Mouse (Mus musculus) megakaryocyte progenitor cell, adult 5-6 weeks (primary cell): ENCODE results near the gene Hspb1. TPM values are rescaled to one million over a fixed set of nuclear protein-coding genes. Genes with fewer than 3 reads are reported as not detected.

Experiments used
- ATAC-seq: replicated peaks from 2 replicates; pipeline ENCODE4 v1.8.0; 2016; ENCODE audit warnings: mild to moderate bottlenecking, moderate TSS enrichment, inconsistent platforms; ENCODE audit not compliant: poor library complexity
- total RNA-seq, 2 experiments: library from RNA; stranded (forward) in 1 of 2; stranded (reverse) in 1 of 2; fragments of 157-497, 149-512 nt in 1 of 2; fragments of 200-1000 nt in 1 of 2; gene quantifications; 2 replicates each; pipeline versions ENCODE4 v1.2.3 to v1.2.4; 2015 to 2017

Hspb1 gene
- total RNA-seq, 2 experiments from 2014 or later, result not detected

DNA sequence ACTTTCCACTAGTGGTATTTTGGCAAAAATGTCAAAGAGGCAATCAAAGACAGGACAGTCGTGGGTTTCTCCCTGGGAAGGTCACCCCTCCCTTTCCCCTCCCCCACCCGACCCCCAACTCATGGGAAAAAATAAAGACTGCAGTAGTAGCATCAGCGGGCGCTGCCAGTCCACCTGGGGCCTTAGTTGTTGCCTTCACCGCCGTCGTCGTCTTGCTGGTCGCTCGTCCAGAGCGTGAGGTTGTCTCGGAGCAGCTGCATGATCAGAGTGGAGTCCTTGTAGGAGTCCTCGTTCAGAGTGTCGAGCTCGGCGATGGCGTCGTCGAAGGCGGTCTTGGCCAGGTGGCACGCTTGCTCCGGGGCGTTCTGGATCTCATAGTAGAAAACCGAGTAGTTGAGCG lies 23.1 kb downstream of the Hspb1 start:
- no peak for ATAC-seq

DNA sequence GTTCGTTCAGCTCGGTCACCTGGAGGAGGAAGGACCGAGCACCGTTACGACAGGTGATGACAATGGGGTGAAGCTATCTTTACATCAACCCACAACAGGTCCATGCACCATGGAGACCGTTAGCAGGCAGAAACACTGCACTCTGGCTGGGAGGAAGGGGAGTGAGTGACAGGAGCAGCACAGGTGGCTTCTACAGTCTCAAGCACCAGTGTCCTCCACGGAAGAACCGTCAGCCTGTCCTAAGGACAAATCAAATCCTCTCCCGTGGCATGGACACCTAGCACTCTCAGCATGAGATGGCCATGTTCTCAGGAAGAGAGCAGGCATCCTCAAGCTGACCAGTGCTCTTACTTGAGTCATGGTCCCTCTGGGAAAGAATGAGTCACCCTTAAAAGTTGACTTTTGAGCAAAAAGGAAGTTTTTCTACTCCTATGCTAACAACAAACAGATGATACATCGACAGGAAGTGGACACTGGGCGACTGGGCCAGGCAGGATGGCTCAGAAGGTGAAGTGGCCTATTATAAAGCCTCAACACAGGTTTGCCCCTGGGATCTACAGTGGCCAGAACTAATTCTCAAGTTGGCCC lies 24.0 kb downstream of the Hspb1 start:
- ATAC-seq, result no peak

DNA sequence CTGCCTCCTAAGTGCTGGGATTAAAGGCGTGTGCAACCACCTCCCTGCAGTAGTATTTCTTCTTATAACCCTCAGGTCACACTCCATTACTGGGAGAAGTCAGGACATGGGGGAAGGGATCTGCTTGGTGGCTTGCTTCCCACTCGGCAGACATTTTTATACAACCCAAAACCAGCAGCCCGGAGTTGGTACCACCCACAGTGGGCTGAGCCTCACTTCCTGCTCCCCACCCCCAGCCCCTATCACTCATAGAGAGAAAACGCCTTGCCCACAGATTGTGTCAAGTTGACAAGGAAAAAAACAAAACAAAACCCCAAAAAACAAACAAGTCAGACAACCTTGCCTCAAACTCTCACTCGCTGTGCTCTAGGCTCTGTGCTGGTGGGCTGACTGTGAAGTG lies 25.5 kb downstream of the Hspb1 start:
- peak; percentile 37; the same call in 1 of the 2 replicates for ATAC-seq

DNA sequence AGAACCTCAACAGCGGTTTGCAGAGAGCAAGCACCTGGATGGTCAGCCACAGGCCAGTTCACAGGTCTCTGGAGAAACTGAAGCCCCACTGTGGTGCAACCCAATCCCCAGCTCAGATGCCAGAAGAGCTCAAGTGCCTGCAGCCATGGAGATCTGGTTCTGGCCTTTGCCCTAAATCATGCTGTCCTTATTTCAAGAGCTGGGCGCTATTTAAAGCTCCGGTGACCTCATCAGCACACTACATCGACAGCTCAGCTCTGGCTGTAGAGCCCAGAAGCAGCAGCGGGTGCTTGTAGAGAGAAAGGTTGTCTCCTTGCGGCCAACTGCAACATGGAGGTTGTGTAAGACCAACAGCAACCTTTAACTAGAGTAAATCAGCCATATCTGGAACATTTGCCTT lies 26.4 kb downstream of the Hspb1 start:
- ATAC-seq, result no peak; the same call in 1 of the 2 replicates

DNA sequence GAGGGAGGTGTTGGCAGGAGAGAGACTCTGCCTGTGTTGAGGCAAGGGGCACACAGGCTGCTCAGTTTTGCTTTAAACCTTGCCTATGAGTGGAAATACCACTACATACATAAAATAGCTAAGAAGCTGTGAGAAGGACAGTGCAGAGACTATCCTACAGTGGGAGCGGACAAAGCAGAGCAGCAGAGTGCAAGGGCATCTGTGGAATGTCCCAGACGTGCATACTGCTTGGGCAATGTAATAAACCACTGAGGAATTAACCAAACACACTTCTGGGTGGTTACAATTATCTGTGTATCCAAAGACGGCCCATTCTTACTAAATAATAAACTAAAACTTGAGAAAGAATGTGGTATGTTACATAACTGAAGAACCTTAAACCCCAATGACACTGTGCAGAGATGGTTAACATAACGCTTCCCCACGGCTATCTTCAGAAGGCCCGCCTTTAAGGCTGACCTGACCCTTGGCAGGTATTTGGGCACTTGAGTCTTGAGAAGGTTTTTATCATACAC lies 28.4 kb downstream of the Hspb1 start:
- peak; percentile 13; the same call in 1 of the 2 replicates for ATAC-seq

DNA sequence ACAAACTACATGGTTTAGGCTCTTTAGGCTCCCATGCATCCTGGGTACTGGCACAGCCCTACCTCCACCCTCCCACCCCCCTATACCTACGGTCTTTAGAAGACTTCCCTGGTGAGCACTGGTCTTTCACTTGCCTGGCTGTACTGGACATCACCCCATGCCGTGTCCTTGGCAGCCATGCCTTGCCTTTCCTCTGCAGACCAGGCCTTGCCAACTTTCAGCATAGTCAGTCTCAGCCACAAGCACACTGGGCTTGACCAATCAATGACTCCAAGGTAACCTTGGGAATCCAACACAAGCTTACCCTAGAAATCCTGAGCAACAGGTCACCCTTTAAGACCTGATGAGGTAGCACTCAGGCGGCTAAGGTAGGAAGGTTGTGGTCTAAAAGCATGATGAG lies 28.9 kb downstream of the Hspb1 start:
- ATAC-seq, result no peak

DNA sequence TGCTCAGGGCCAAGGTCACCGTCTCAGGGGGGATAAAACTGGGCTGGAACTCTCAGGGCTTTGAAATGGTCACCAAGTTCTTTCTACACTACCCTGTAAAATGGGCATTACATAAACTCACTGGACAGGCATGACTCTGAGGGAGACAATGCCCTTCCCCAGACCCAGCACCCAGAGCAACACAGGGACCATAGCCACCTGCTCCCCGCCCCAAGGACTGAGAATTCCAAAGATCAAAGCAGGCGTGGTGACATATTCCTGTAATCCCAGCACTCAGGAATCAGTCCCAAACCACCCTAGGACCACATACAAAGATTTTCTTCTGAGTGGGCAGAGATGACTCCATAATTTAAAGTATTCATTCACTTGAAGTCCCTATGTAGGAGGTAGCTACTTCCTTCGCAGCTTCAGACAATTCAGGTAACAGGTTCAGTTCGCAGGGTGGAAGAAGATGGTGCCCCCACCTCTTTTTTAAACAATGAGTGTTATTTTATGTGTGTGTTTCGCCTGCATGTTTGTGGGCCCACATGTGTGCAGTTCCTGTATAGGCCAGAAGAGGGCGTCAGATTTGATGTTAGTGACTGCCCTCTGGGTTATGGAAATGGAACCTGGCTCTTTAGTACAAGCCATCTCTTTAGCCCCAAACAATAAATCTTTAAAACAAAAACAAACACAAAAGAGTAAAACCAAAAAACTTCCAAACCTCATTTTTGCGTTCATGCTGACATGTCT lies 29.8 kb downstream of the Hspb1 start:
- ATAC-seq, result no peak

DNA sequence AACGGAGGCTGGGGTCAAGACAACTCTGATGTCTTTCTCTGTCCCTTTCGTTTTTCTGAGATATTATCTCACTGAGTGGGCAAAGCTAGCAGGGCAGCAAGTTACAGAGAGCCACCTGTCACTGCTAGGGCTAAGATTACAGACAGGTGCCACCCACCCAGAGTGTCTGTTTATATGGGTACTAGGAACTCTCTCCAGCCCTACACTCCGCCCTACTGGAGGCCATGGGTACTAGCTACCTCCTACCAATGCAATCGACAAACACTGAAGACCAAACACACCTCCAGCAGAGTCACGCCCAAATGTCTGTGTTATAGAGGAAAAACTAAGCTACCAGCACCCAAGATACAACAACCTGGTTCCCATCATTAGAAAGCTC lies 30.3 kb downstream of the Hspb1 start:
- peak; percentile 35; the same call in 1 of the 2 replicates for ATAC-seq

DNA sequence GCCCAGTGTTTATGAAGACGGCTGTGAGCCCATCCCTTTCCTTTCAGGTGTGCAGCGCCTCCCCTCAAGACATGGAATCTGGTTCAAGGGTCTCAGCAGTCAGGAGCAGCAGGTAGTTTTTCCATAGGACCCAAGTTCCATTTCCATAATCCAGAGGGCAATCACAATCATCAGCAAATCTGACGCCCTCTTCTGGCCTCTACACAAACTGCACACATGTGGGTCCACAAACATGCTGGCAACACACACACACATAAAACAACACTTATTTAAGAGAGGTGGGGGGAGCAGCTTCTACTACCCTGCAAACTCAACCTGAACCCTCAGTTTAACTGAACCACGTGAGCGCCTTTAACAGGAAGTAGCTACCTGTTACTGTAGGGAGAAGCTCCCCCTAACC lies 30.9 kb downstream of the Hspb1 start:
- no peak for ATAC-seq

DNA sequence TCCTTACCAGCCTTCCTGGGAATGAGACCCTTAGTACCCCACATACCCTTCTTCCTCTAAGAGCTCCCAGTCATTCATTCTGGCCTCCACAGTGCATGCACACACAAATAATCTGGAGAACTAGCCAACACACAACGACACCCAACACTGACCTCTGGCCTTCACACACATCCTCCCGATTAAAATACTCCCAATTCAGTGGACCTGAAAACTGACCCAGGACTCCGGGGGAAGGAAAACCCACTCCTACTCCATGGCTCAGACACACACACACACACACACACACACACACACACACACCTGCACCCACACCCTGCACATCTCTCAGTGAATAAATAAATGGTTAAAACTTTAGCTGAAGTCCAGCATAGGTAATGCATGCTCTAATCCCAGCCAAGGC lies 32.2 kb downstream of the Hspb1 start:
- no peak for ATAC-seq

DNA sequence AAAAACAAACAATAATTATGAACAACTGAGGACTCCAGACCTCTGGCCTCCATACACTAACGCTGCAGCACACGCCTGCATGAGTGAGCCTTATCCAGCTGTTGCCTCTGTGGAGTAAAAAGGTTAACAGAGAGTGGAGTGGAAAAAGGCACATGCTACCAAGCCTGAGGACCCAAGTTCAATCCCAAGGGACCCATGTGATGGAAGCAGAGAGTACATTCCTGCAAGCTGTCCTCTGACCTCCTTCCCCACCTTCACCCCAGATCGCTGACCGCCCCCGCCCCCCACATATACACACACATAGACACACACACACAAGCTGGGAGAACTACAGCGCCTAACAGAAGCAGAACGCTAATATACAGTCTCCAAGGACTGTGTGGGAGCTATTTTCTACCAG lies 36.2 kb downstream of the Hspb1 start:
- no peak for ATAC-seq

DNA sequence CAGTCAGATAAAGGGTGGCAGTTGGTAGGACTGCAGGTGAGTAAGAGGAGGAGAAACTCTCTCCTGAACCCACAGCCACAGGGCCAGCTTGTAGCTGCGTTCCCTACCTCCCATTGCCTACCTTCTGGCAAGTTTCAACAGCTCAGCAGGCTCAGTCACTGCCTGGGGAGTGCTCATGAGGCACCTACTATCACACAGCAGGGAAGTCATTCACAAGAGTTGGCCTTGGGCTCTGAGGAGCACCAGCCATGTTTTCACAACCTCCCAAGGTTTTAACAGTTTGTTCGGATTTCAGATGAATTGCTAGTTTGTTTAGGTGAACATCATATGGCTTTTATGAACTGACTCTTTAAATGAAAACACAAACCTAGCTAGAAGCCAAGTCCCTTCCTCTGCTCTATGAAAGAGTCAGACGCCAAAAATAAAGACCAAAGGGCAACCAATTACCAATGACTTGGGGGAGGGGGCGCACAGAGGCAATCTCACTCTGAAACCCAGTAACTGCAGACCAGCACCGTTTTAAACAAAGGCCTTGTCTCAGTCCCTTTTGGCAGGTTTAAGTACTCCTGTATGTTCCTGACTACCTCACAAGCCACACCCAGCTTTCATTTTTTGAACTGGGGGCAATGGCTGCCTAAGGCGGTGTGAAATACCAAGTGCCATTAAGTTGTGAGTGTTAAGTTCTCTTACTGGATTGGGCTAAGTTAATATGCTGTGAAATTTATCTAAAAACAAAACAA lies 42.1 kb downstream of the Hspb1 start:
- ATAC-seq, result no peak

DNA sequence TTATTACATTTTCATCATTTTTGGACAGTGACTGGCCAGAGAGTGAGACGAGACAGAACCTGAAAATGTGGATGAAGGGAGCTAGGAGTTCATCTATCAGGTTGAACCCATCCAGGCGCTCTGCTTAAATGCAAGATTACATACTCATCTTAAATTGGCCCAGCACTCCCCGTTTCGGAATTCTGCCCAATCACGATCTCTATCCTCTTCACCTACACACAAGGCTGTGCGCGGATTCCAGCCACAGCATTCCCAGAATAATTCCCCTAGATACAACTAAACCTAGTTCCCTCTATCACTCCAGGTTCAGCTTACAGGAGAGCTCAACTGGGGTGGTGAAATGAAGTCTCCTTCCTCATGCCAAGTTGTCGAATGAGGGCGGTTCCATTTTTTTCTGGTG lies 43.8 kb downstream of the Hspb1 start:
- no peak for ATAC-seq

DNA sequence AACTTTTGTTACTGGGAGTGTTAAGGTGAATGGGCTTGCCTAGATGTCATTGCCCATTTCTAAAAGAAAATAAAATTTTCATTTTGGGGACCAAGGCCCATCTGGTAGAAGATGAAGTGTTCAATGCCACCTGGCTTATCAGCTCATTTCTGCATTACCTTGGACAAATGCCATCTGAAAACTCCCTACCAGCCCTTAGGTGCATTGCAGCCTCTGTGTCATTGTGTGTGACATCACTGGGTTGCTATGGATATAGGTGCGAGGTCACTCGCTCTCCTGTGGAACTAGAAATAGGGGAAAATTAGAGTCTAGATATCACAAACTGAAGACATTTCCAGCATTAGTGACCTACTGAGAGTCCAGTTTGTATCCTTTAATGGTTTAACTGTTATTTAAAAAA lies 44.6 kb downstream of the Hspb1 start:
- ATAC-seq, result 0 out of 2 replicates have a peak, but pooled peaks have one; percentile 10

DNA sequence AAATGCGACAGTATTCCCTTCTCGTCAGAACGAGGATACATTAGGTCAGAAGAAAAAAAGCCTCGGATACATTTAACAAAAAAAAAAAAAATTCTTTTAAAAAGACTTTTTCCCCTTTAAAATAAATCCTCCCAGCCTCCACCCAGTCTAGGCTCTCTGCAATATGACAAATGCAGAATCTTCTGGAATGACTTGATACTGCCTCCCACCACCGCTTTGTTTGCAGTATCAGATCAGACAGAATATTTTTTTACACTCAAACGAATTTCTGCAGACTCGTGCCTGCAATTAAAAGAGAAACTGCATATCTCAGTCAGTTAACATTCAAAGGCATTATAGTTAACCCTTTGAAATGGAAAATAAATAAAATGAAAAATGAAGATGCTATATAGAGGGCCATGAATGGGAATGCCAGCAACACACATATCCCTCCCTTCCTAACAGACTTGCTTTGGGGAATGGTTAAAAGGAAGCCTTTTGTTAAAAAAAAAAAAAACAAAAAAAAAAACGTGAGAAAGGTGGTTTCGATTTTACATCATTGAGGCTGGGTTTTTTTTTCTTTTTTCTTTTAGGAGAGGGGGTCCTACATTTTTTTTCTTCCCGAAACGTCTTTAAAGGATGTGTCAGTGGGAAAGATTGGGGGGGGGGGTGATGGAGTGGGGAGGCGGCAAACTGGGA lies 45.6 kb downstream of the Hspb1 start:
- no peak for ATAC-seq

DNA sequence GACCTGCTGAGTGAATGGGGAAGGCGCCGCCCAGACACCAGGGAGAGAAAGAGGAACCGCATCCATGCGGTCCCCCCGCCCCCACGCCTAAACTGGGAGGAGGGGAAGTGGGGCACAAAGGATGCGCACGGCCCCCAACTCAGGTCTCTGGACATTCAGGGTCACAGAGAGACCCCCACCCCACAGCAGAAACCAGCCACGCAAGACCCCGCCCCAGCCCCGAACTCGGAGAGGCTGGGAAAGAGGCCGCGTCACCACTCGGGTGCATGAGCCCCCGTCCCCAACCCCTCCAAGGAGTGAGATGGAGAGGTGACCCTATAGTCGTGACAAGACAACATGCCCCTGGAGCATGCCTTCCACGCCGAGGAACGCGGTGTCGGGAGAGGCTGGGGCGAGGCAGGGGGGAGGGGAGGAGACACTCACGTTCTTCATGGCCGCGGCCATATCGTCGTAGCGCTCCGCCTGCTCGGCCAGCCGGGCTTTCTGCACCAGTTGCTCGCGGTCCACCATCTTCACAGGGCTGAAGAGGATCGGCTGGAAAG lies 46.3 kb downstream of the Hspb1 start:
- peak; percentile 54 for ATAC-seq

DNA sequence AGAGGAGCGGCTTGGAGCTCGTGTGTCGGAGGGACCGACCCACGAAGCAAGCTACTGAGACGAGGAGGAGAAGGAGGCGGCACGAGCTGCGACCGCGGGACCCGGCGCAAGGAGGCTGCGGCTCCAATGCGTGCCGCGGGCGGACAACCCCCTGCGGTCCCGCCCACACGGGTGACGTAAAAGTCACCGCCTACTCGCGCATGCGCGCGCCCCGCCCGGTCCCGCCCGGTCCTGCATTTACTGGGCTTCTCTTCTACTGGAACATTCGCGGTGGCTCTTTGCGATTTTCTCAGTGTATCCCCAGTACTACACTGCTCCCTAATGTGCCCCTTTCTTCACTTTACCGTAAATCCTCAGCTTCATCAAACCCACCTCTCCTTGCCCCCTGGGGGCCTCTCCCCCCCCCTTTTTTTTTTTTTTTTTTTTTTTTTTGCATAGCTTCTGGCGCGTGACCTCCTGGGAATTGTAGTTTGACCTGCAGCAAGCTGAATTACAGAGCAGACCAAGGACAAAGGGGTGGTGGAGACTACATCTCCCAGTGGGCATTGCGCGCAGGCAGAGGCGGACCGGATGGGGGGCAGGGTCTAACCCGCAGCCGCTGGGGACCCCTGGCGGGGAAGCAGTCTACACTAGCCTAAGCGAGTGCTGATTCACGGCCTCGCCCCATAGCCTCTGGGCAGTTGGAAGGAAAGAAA lies 46.9 kb downstream of the Hspb1 start, which contains the start of gene Ywhag:
TSS of gene Ywhag (minus strand) at position 136 of the 695 bp plus-strand sequence.
- ATAC-seq, result peak; percentile 87

DNA sequence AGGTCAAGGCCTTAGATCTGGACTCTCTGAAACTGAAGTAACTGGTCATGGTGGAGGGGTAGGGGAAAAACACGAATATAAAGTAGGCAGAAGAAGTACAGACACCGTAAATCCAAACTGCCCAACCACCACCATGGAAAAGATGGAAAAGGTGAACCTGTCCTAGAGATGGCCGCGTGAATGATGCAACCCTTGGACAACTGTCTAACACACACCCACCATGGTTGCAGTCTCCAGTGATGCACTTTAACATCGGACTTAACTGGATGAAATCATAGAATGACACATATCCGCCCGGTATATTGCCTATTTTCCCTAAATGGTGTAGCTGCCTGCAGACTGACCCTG lies 47.4 kb downstream of the Hspb1 start:
- ATAC-seq, result no peak

DNA sequence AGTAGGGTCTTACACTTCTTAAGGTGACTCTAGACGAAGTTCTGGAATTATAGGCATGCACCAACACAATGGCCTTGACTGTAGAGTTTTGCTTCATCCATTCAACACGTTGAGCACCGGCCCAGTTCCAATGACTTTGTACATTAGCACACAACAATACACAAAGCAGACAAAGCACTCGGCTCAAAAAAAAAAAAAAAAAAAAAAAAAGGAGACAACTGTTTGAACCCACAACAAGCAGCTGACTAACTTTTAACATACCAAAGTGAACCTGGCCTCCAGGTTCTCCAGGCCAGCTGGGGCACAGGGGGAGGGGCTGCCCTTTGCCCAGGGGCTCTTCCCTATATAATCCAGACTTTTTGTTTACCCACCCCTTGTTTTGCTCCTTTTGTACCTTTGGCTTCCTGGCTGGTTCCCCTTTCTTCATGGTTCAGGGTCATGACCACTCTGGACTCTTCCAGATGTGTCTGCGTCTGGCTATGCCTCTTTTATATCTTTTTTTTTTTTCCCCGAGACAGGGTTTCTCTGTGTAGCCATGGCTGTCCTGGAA lies 48.0 kb downstream of the Hspb1 start:
- ATAC-seq, result no peak
